Mouse (Mus musculus): ENCODE measurements around the gene Enthd1.

DNA sequence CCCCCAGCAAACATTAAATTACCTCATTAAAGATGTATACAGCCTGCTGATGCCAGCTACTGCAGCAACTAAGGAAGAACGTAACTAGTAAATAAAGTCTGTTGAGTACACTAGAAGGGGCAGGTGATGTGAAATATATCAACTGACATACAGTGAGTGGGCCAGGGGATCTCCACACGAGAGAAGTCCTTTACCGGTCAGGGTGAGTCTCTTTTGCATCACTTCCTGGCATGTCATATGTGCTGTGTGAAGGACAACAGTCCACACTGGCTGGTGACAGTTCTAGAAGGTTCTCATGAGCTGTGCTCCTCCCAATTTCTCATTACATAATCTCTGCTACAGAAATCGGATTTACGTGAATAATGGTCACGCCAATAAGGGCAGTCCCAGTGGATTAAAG is 27.8 kb upstream of the Enthd1 start:
- TF ChIP-seq GATA1 (IDR thresholded peaks at IDR 0.05; ENCODE audit: low read length) (no peak), TAL1 (IDR thresholded peaks at IDR 0.05; ENCODE audit: low read length) (no peak)

All from erythroblast, embryonic 14.5 days (primary cell).